Mouse (Mus musculus) midbrain, postnatal 0 days (tissue): ENCODE measurements around the gene Ndst4. TPM values are rescaled to one million over a fixed set of nuclear protein-coding genes. Genes with fewer than 3 reads are reported as not detected.

Experiments used
- ATAC-seq: fragments of 200-750 bp; cut with Nextera tagmentation; 2 replicates; pipeline ENCODE4 v1.8.0; 2017; ENCODE audit warnings: moderate number of reproducible peaks, mild to moderate bottlenecking, moderate TSS enrichment, moderate library complexity; ENCODE audit not compliant: low FRiP score
- DNase-seq: peaks from one replicate; pipeline ENCODE4 v3.0.0-alpha.2; 2015; ENCODE audit warnings: low spot score
- H3K27ac ChIP-seq: fragments of 300-500 bp; sonication (generic); 2 replicates; pipeline ENCODE4 v1.5.1; 2014; ENCODE audit warnings: low read depth, mild to moderate bottlenecking, low read length, mixed read lengths
- H3K27me3 ChIP-seq: fragments of 300-500 bp; sonication (generic); 2 replicates; pipeline ENCODE4 v1.6.1; 2014; ENCODE audit warnings: low read length, control low read depth, mixed read lengths; ENCODE audit not compliant: insufficient read depth
- H3K36me3 ChIP-seq: fragments of 300-500 bp; sonication (generic); 2 replicates; pipeline ENCODE4 v1.6.1; 2014; ENCODE audit warnings: low read length, control low read depth, mixed read lengths; ENCODE audit not compliant: insufficient read depth
- H3K4me1 ChIP-seq: fragments of 300-500 bp; sonication (generic); 2 replicates; pipeline ENCODE4 v1.6.1; 2014; ENCODE audit warnings: mild to moderate bottlenecking, control low read depth, antibody characterized with exemption, low read length, mixed read lengths; ENCODE audit not compliant: insufficient read depth
- H3K4me2 ChIP-seq: fragments of 300-500 bp; sonication (generic); 2 replicates; pipeline ENCODE4 v1.6.1; 2014; ENCODE audit warnings: low read depth, mild to moderate bottlenecking, low read length, mixed read lengths; ENCODE audit not compliant: poor library complexity, severe bottlenecking
- H3K4me3 ChIP-seq: fragments of 300-500 bp; sonication (generic); 2 replicates; pipeline ENCODE4 v1.5.1; 2014; ENCODE audit warnings: low read depth, mild to moderate bottlenecking, low read length, moderate library complexity
- H3K9ac ChIP-seq: fragments of 300-500 bp; sonication (generic); replicated peaks from 2 replicates; pipeline ENCODE4 v1.6.1; 2014; ENCODE audit warnings: mild to moderate bottlenecking, low read length, moderate library complexity, mixed read lengths; ENCODE audit not compliant: poor library complexity, severe bottlenecking
- H3K9me3 ChIP-seq: fragments of 300-500 bp; sonication (generic); 2 replicates; pipeline ENCODE4 v1.6.1; 2016; ENCODE audit warnings: low read length, control low read depth
- CTCF ChIP-seq: IDR thresholded peaks from 2 replicates; pipeline ENCODE4 v1.5.1; 2016; ENCODE audit warnings: antibody characterized with exemption, mild to moderate bottlenecking
- WGBS: fragments of 180-500 bp; shearing (Covaris S2); extraction: QIAGEN DNeasy Blood & Tissue Kit; methylation state at CpG from one replicate; pipeline ENCODE4 v1.1.7; 2014; 5-methylcytosine and 5-hydroxymethylcytosine counted together
- polyA plus RNA-seq: library from polyadenylated mRNA; unstranded; fragments of >200 nt; fragmentation: Nextera tagmentation; extraction: Ambion mirVana; gene quantifications from 2 replicates; pipeline ENCODE4 v1.2.1, GENCODE M21; 2015
- total RNA-seq: library from RNA; depleted of rRNA; stranded (reverse); fragments of >200 nt; gene quantifications from 2 replicates; pipeline ENCODE4 v1.2.3, GENCODE M21; 2014; rRNA removed

The Ndst4 gene
- total RNA-seq (49.1 and 49.4 TPM in 2 replicates), polyA plus RNA-seq (5.6 and 7.0 TPM in 2 replicates)

DNA sequence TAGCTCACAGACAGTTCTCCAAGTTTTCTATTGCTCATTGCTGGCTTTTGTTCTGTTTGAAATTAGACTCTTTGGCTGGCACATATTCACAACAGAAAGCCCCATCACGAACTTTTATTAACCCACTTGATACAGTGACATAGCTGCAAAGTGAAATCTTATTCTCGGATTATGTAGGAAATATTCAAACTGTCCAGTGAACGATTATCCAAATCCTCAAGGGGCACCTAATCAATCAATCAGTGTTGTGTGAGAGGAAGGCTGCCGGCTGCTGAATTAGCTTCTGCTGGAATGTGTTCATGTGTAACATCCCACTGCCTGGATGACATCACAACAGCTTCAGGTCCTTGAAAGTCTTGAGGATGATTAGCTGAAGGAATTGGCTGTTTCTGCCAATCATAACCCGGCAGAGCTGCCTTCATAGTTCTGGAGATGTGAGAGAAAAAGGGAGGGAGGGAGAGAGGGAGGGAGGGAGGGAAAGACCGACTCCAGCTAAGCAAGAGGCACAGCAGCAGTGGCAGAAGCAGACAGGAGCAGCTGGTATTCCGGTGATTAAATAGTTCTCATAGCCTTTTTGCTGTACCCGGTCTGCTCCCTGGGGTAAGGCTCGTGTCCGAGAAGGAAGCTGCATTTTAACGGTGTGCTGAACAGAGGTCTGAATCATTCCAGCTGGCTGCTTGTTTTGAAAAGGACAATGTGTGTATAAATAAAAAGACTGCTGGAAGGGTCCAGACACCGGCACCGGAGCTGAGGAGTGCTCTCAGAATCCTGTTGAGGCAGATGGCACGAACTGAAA is at the start of gene Ndst4:
TSS of gene Ndst4 (plus strand) at position 476 of the 796 bp plus-strand sequence.
- TF ChIP-seq CTCF, result no peak
- H3K9ac ChIP-seq, result peak within 1 kb of the TSS; percentile 60
- peak; percentile 89 for ATAC-seq
- H3K4me2 ChIP-seq, result peak within 1 kb of the TSS; percentile 56
- peak; percentile 77 for DNase-seq
- no peaks in the 10 kb centered on the region for H3K9me3 ChIP-seq
- H3K4me3 ChIP-seq, result peak within 1 kb of the TSS; percentile 48
- H3K36me3 ChIP-seq, result no peaks in the 10 kb centered on the region
- H3K27ac ChIP-seq, result peak within 1 kb of the TSS; percentile 57
- H3K27me3 ChIP-seq, result no peaks in the 10 kb centered on the region
- H3K4me1 ChIP-seq, result no peaks in the 10 kb centered on the region
- 9% methylated on average over 14 of the region's 14 CpGs for WGBS

- ATAC-seq, result no peak
- no peak overlapping the region for H3K9ac ChIP-seq
- peak; percentile 48 for DNase-seq
- H3K9me3 ChIP-seq, result no peaks in the 10 kb centered on the region
- H3K36me3 ChIP-seq, result no peaks in the 10 kb centered on the region
- WGBS, result 63% methylated on average over 3 of the region's 3 CpGs
- peak; percentile 60 for TF ChIP-seq CTCF
- H3K27me3 ChIP-seq, result no peaks in the 10 kb centered on the region
- H3K4me3 ChIP-seq, result no peak overlapping the region
- no peak overlapping the region for H3K4me2 ChIP-seq
- no peak overlapping the region for H3K27ac ChIP-seq
- no peaks in the 10 kb centered on the region for H3K4me1 ChIP-seq
Measured at GRCm38 (mm10) chr3:125397443-125397842, 6.4 kb upstream of the Ndst4 start.

- H3K4me2 ChIP-seq, result peak overlapping the region; percentile 35
- DNase-seq (peak; percentile 20), ATAC-seq (no peak)
- H3K27me3 ChIP-seq, result no peaks in the 10 kb centered on the region
- no peak overlapping the region for H3K27ac ChIP-seq
- H3K9me3 ChIP-seq, result no peaks in the 10 kb centered on the region
- H3K4me1 ChIP-seq, result no peaks in the 10 kb centered on the region
- H3K9ac ChIP-seq, result no peak overlapping the region
- no peak for TF ChIP-seq CTCF
- 51% methylated on average over 2 of the region's 2 CpGs for WGBS
- H3K4me3 ChIP-seq, result peak overlapping the region; percentile 29
- no peaks in the 10 kb centered on the region for H3K36me3 ChIP-seq
Measured at GRCm38 (mm10) chr3:125406456-125406855, 2.6 kb downstream of the Ndst4 start.

GRCm38 (mm10) chr3:125406991-125407390 is 3.1 kb downstream of the Ndst4 start:
- 80% methylated on average over 3 of the region's 3 CpGs for WGBS
- Histone ChIP-seq H3K9ac (no peak overlapping the region), H3K27me3 (no peaks in the 10 kb centered on the region)

DNA sequence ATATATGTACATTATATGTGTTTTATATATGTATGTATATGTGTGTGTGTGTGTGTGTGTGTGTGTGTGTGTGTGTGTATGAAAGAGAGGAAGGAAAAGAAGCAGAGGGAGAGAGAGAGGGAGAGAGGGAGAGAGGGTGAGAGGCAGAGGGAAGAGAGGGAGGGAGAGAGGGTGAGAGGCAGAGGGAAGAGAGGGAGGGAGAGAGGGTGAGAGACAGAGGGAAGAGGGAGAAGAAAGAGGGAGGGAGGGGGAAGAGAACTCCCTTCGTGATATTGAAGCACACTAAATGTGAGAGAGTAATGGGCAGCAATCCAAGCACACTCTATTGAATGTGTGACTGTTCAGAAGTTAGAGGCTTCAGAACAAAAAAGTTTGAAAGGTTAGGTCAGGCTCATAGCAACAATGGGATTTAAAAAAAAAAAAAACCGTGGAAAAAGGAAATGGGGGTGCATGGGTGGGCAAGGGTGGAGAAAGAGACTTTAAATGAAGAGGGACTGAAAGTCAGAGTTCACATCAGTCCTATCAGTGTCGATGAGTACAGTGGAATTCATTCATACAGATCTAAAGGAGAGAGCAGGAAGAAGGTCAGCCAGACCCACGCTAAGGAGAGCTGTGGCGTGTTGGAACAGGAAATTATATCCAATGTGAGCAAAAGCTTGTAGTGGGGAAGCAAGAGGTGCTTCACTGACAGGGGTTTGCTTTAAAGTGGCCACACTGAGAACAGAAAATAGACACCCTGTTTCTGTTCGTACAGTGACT is 63.2 kb downstream of the Ndst4 start:
- no peak for DNase-seq
- H3K36me3 ChIP-seq, result no peaks in the 10 kb centered on the region
- ATAC-seq, result no peak
- H3K9ac ChIP-seq, result no peak overlapping the region
- H3K4me1 ChIP-seq, result no peaks in the 10 kb centered on the region
- TF ChIP-seq CTCF, result no peak
- H3K4me3 ChIP-seq, result no peak overlapping the region
- H3K9me3 ChIP-seq, result no peaks in the 10 kb centered on the region
- 31% methylated on average over 6 of the region's 6 CpGs for whole genome bisulfite sequencing
- no peaks in the 10 kb centered on the region for H3K27me3 ChIP-seq
- H3K4me2 ChIP-seq, result no peak overlapping the region
- no peak overlapping the region for H3K27ac ChIP-seq

More at GRCm38 (mm10) chr3:125406991-125407390, 3.1 kb downstream of the Ndst4 start:
- Histone ChIP-seq H3K4me1 (no peaks in the 10 kb centered on the region), H3K4me2 (peak overlapping the region; percentile 35), H3K27ac (no peak overlapping the region), H3K9me3 (no peaks in the 10 kb centered on the region), H3K4me3 (peak overlapping the region; percentile 29), H3K36me3 (no peaks in the 10 kb centered on the region)
- ATAC-seq, result no peak
- no peak for DNase-seq
- no peak for TF ChIP-seq CTCF

- no peaks in the 10 kb centered on the region for H3K27me3 ChIP-seq
- H3K4me2 ChIP-seq, result no peak overlapping the region
- no peaks in the 10 kb centered on the region for H3K4me1 ChIP-seq
- no peak overlapping the region for H3K27ac ChIP-seq
- H3K36me3 ChIP-seq, result no peaks in the 10 kb centered on the region
- 82% methylated on average over 5 of the region's 5 CpGs for WGBS
- H3K9me3 ChIP-seq, result no peaks in the 10 kb centered on the region
- no peak for TF ChIP-seq CTCF
- DNase-seq (no peak), ATAC-seq (no peak)
- H3K9ac ChIP-seq, result no peak overlapping the region
- H3K4me3 ChIP-seq, result no peak overlapping the region
Measured at GRCm38 (mm10) chr3:125510102-125510501, 106.2 kb downstream of the Ndst4 start.
